Mouse (Mus musculus) kidney, embryonic 15.5 days (tissue): ENCODE data around the gene Tssk2. TPM values are rescaled to one million over a fixed set of nuclear protein-coding genes. Genes with fewer than 3 reads are reported as not detected.
A peak's percentile ranks its signal among the peaks of the same experiment; 100 is the strongest.

ENCODE experiments used
- ATAC-seq: fragments of 200-750 bp; cut with Nextera tagmentation; replicated peaks from 2 replicates; pipeline ENCODE4 v1.8.0; 2017; ENCODE audit warnings: moderate TSS enrichment; ENCODE audit not compliant: low FRiP score
- H3K27ac ChIP-seq: fragments of 300-500 bp; sonication (generic); 2 replicates; pipeline ENCODE4 v1.5.1; 2015; ENCODE audit warnings: mild to moderate bottlenecking, inconsistent platforms
- H3K27me3 ChIP-seq: fragments of 300-500 bp; sonication (generic); 2 replicates; pipeline ENCODE4 v1.6.1; 2015; ENCODE audit warnings: inconsistent platforms
- H3K36me3 ChIP-seq: fragments of 300-500 bp; sonication (generic); 2 replicates; pipeline ENCODE4 v1.6.1; 2015; ENCODE audit warnings: inconsistent platforms
- H3K4me1 ChIP-seq: fragments of 300-500 bp; sonication (generic); 2 replicates; pipeline ENCODE4 v1.6.1; 2015; ENCODE audit warnings: inconsistent platforms
- H3K4me2 ChIP-seq: fragments of 300-500 bp; sonication (generic); 2 replicates; pipeline ENCODE4 v1.6.1; 2015; ENCODE audit warnings: moderate library complexity, mild to moderate bottlenecking, inconsistent platforms
- H3K4me3 ChIP-seq: fragments of 300-500 bp; sonication (generic); replicated peaks from 2 replicates; pipeline ENCODE4 v1.5.1; 2015; ENCODE audit warnings: mild to moderate bottlenecking, inconsistent platforms
- H3K9ac ChIP-seq: fragments of 300-500 bp; sonication (generic); 2 replicates; pipeline ENCODE4 v1.6.1; 2015; ENCODE audit warnings: mild to moderate bottlenecking, inconsistent platforms
- H3K9me3 ChIP-seq: fragments of 300-500 bp; sonication (generic); replicated peaks from 2 replicates; pipeline ENCODE4 v1.6.1; 2016; ENCODE audit warnings: inconsistent platforms
- WGBS: fragments of 180-500 bp; shearing (Covaris S2); methylation state at CpG from one replicate; pipeline ENCODE4 v1.1.7; 2015; ENCODE audit warnings: mixed read lengths; 5-methylcytosine and 5-hydroxymethylcytosine counted together
- polyA plus RNA-seq: library from polyadenylated mRNA; unstranded; fragments of >200 nt; fragmentation: Nextera tagmentation; extraction: Ambion mirVana; gene quantifications from 2 replicates; pipeline ENCODE4 v1.2.1, GENCODE M21; 2015

Tssk2 gene
- polyA plus RNA-seq, 1 experiment from 2014 or later, result not detected

DNA sequence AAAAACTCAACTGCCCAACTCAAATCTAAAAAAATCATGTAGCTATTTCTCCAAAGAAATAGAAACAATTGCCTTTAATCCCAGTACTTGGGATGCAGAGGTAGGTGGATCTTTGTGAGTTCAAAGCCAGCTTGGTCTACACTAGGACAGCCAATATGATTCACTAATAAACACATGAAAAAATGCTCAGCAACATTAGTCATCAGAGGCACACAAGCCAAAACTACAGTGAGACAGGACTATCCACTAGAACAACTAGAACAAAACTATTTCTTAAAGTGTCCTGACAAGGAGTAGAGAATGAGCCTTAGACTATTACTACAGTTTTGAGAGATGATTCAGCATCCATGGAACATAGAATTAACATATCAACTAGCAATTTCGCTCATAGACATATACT lies 22.3 kb upstream of the Tssk2 start:
- H3K36me3 ChIP-seq, result peaks cover 40% of the 10 kb centered on the region
- 94% methylated on average over 1 of the region's 1 CpGs for WGBS
- no peak overlapping the region for H3K4me3 ChIP-seq
- H3K27ac ChIP-seq, result no peak overlapping the region
- no peak overlapping the region for H3K9ac ChIP-seq
- no peaks in the 10 kb centered on the region for H3K9me3 ChIP-seq
- no peaks in the 10 kb centered on the region for H3K4me1 ChIP-seq
- no peak overlapping the region for H3K4me2 ChIP-seq
- no peak for ATAC-seq
- H3K27me3 ChIP-seq, result no peaks in the 10 kb centered on the region

DNA sequence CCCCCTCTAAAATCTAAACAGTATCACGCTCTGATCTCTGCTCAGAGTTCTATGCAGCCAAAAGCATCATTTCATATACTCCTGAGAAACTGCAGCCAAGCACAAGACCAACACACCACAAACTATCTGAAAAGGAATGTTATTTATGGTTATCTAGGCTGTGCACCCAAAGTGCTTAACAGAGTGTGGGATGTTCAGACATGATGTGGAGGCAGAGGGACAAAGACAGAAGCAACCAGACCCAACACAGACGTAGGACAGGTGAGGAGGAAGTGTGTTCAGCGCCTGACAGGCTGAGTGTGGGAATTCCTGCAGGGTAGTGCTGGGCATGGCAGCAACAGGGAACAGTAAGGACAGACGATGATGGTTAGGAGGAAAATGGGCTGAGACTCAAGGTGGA lies 18.9 kb upstream of the Tssk2 start:
- peaks cover 29% of the 10 kb centered on the region for H3K36me3 ChIP-seq
- peaks cover 4% of the 10 kb centered on the region; the same call in 1 of the 2 replicates for H3K4me1 ChIP-seq
- no peak for ATAC-seq
- 88% methylated on average over 4 of the region's 4 CpGs for WGBS
- H3K9ac ChIP-seq, result no peak overlapping the region
- H3K27ac ChIP-seq, result no peak overlapping the region
- no peaks in the 10 kb centered on the region for H3K9me3 ChIP-seq
- no peak overlapping the region for H3K4me2 ChIP-seq
- H3K27me3 ChIP-seq, result no peaks in the 10 kb centered on the region
- H3K4me3 ChIP-seq, result no peak overlapping the region

DNA sequence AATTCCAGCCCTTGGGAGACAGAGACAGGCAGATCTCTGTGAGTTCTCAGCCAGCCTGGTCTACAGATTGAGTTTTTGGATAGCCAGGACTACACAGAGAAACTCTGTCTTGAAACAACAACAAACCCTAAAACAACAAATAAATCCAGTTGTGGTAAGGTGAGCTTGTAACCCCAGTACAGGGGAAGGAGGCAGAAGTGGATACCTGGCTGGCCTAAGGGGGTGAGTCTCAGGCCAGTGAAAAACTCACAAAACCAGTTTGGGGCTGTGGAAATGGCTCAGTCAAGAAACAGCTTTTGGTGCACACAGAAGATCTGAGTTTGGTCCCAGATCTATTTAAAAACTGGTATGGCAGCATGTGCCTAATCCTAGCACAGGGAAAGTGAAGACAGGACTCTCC lies 16.2 kb upstream of the Tssk2 start:
- no peaks in the 10 kb centered on the region for H3K27me3 ChIP-seq
- H3K27ac ChIP-seq, result no peak overlapping the region
- no peak for ATAC-seq
- H3K36me3 ChIP-seq, result peaks cover 27% of the 10 kb centered on the region
- no peak overlapping the region for H3K4me3 ChIP-seq
- no peak overlapping the region for H3K9ac ChIP-seq
- H3K4me2 ChIP-seq, result no peak overlapping the region
- no peaks in the 10 kb centered on the region for H3K9me3 ChIP-seq
- peaks cover 4% of the 10 kb centered on the region; the same call in 1 of the 2 replicates for H3K4me1 ChIP-seq

DNA sequence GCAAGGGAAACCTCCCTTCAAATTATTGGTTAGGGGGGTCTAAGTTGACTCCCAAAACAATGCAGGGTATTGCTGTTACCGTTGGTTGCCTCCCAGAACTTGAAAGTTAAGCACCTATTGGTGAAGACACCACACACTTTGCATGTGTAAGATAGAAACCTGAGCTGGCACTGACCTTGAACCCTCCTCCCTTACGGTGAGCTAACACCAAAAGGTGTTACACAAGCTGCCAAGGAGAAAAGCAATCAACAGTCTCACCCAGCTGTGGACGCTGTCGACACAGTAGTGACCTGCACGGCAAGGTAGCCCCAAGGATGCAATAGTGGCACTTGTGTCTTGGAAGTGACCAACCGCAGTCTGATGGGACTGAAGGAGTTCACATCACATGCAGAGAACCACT lies 14.3 kb upstream of the Tssk2 start:
- Histone ChIP-seq H3K4me2 (no peak overlapping the region), H3K4me3 (no peak overlapping the region), H3K27ac (no peak overlapping the region), H3K9me3 (no peaks in the 10 kb centered on the region), H3K27me3 (no peaks in the 10 kb centered on the region), H3K4me1 (peaks cover 4% of the 10 kb centered on the region; the same call in 1 of the 2 replicates), H3K9ac (no peak overlapping the region), H3K36me3 (peaks cover 11% of the 10 kb centered on the region)
- no peak for ATAC-seq
- WGBS, result 65% methylated on average over 6 of the region's 6 CpGs

DNA sequence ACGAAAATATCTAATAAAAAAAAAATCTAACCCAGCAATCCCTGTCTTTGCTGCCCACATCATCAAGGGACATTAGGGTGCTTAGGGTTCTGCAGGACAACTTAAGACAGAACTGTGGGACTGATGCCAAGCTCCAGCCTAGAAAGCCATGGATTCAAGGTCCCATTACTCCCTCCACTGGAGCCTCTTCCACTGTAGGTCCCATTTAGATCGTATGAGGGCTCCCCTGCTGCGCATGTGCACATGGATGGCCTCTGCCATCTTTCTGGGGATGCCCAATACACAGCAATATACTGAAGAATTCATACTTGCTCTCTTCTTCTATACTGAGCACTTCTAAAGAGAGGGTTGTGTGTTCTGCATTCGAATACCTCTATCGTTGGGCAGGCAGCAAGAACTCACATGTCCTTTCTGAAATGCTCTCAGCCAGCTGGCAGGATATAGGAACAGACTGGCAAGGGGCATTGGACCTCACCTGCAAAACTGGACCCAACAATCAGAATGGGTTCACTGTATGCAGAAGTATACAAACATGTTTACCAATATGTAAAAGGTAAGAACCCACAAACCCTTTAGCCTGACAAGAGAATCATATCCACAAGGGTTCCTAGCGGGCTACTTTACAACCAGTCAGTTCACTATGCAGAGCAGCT lies 8.6 kb upstream of the Tssk2 start:
- Histone ChIP-seq H3K27ac (no peak overlapping the region), H3K4me3 (peak overlapping the region; percentile 98), H3K27me3 (no peaks in the 10 kb centered on the region), H3K4me2 (peak overlapping the region; percentile 82), H3K9me3 (no peaks in the 10 kb centered on the region), H3K4me1 (peaks cover 21% of the 10 kb centered on the region), H3K9ac (peak overlapping the region; percentile 94), H3K36me3 (no peaks in the 10 kb centered on the region)
- ATAC-seq, result no peak
- WGBS, result 82% methylated on average over 6 of the region's 6 CpGs

DNA sequence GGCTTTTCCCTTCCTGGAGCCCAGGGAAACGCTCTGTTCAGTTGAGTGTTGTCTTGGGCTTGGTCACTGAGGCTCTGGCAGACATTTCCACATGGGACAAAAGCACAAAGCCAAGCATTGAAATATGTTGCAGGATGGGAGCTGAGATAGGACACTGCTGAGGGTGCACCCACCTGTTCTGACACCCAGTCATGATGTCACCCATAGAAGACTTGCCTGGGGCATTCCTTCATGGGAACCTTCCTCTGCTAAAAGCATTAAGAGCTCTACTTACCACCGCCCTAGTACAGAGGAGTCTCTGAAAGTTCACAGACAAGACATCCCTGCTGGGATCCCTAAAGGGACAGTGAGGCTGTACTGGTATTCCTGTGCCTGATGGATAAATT lies 8.1 kb upstream of the Tssk2 start:
- 44% methylated on average over 2 of the region's 2 CpGs for WGBS
- Histone ChIP-seq H3K9ac (peak overlapping the region; percentile 94), H3K4me3 (peak overlapping the region; percentile 98), H3K36me3 (no peaks in the 10 kb centered on the region), H3K27me3 (no peaks in the 10 kb centered on the region), H3K4me1 (peaks cover 21% of the 10 kb centered on the region), H3K27ac (no peak overlapping the region), H3K9me3 (no peaks in the 10 kb centered on the region), H3K4me2 (peak overlapping the region; percentile 82)
- no peak for ATAC-seq

DNA sequence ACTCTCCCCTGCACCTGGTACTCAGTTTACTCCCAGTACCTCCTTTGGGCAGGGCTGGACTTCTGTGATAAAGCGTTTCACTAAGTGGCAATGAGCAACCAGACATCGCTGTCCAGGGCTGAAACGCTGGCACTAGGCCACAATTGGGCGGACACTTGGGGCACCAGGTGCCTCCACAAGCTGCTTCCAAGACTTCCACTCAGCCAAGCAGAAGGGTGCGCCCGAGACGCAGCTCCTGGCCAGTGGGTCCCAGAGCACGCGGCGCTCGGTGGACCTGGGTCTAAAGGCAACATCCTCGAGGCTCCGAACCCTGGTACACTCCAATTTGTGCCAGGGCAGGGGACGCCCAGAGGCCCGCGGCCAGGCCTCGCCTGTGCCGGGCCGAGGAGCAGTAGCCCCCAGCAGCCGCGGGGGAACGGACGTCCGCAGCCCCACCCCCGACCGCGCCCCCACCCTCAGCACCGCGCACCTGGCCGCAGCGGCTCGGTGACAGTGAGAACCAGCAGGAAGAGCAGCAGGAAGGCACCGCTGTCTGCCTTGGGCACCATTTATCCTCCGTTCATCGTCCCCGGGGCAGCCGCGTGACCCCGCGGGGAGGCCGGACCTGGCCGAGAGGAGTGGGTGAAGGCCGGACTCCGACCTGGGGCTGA lies 7.4 kb upstream of the Tssk2 start:
- no peaks in the 10 kb centered on the region for H3K27me3 ChIP-seq
- peak overlapping the region; percentile 82 for H3K4me2 ChIP-seq
- H3K9me3 ChIP-seq, result no peaks in the 10 kb centered on the region
- peak; percentile 75 for ATAC-seq
- peaks cover 21% of the 10 kb centered on the region for H3K4me1 ChIP-seq
- peak overlapping the region; percentile 98 for H3K4me3 ChIP-seq
- peak overlapping the region; percentile 94 for H3K9ac ChIP-seq
- H3K36me3 ChIP-seq, result no peaks in the 10 kb centered on the region
- WGBS, result under 1% methylated on average over 44 of the region's 44 CpGs
- peak overlapping the region; percentile 96 for H3K27ac ChIP-seq

DNA sequence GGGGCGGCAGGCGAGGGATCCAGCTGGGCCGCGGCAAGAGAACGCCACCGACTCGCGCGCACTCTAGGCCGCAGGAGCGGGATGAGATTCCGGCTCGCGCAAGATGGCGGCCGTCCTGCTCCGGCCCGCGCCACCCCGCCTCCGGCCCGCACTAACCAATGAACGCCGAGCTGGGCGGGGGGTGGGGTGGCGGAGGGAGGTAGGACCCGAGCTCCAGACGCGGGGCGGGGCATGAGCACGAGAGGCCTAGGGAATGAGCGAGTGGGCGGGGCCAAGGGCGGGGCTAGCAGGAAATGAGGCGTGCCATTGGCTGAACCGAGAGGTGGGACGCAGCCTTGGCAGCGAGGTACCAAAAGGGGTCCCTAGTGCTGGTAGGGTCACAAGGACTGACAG lies 6.9 kb upstream of the Tssk2 start, which contains the start of gene Gm20518:
TSS of gene Gm20518 (minus strand) at position 105 of the 393 bp plus-strand sequence.
- H3K9ac ChIP-seq, result peak within 1 kb of the TSS; percentile 94
- no peaks in the 10 kb centered on the region for H3K9me3 ChIP-seq
- peaks cover 21% of the 10 kb centered on the region for H3K4me1 ChIP-seq
- peak within 1 kb of the TSS; percentile 98 for H3K4me3 ChIP-seq
- H3K4me2 ChIP-seq, result peak within 1 kb of the TSS; percentile 82
- ATAC-seq, result peak; percentile 98
- WGBS, result under 1% methylated on average over 29 of the region's 38 CpGs
- H3K36me3 ChIP-seq, result no peaks in the 10 kb centered on the region
- H3K27ac ChIP-seq, result peak within 1 kb of the TSS; percentile 96
- no peaks in the 10 kb centered on the region for H3K27me3 ChIP-seq

DNA sequence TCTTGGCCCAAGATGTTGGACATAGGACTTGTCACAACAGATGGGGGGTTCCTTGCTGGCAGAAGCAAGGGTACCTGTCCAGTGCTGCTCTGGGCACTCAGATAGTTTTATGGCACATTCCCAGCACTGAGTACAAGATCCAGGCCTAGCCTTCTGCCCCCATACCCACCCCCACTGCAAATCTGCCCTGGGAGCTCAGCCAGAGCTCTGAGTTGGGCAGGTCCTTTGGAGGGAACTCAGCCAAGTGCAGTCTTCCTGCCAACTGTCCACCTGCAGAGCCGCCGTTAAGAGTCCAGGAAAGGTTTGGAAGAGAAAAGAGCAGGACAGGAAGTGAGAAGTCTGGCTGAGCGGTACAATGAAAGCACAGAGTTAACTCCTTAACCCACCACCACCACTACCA lies 5.8 kb upstream of the Tssk2 start:
- no peak for ATAC-seq
- Histone ChIP-seq H3K27me3 (no peaks in the 10 kb centered on the region), H3K9ac (no peak overlapping the region), H3K27ac (no peak overlapping the region), H3K36me3 (no peaks in the 10 kb centered on the region), H3K4me2 (no peak overlapping the region), H3K4me3 (no peak overlapping the region), H3K4me1 (peaks cover 21% of the 10 kb centered on the region), H3K9me3 (no peaks in the 10 kb centered on the region)
- WGBS, result 69% methylated on average over 3 of the region's 3 CpGs

DNA sequence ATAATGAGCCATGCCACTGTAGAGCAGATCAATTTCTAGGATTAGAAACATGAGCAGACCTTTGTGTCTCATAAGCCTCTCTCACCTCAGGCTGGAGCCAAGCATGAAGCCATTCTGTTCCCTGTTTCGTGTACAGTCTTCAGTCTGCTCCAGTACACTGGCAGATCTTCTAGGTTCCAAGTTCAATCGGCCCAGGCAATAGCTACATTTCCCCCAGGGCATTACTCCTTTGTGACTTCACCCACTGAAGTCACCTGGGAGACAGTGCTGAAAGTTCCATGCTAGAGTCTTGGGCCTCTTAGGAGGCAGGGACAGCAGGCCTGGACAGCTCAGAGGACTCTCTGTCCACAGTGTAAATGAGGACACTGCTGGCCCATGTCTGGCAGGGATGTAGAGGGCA lies 4.5 kb upstream of the Tssk2 start, which contains the start of gene Tssk1:
TSS of gene Tssk1 (plus strand) at position 301 of the 400 bp plus-strand sequence.
- H3K9me3 ChIP-seq, result no peaks in the 10 kb centered on the region
- H3K4me3 ChIP-seq, result no peak within 1 kb of the TSS
- ATAC-seq, result no peak
- H3K4me1 ChIP-seq, result peaks cover 21% of the 10 kb centered on the region
- H3K36me3 ChIP-seq, result peaks cover 10% of the 10 kb centered on the region
- WGBS, result 86% methylated on average over 2 of the region's 2 CpGs
- H3K27me3 ChIP-seq, result no peaks in the 10 kb centered on the region
- no peak within 1 kb of the TSS for H3K9ac ChIP-seq
- H3K27ac ChIP-seq, result no peak within 1 kb of the TSS
- no peak within 1 kb of the TSS for H3K4me2 ChIP-seq

DNA sequence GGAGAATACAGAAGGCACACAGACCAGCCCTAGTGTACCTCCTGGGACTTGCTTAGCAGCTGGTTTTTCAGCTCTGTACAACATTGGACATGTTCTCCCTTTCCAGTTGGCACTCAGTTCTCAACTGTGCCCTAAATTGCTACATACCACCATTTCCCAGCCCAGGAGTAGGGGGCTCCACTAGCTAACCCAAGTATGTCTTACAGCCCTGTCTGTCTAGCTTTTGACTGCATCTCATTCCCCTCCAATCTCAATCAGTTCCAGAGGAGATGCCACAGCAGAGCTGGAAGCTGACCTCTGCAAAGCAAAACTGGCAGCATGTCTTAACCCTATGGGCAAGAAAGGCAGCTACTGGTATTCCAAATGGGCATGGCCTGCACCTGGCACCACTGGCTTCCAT lies 2.3 kb upstream of the Tssk2 start:
- no peak for ATAC-seq
- H3K27me3 ChIP-seq, result no peaks in the 10 kb centered on the region
- no peak overlapping the region for H3K9ac ChIP-seq
- no peaks in the 10 kb centered on the region for H3K9me3 ChIP-seq
- peaks cover 6% of the 10 kb centered on the region; the same call in 1 of the 2 replicates for H3K4me1 ChIP-seq
- no peak overlapping the region for H3K27ac ChIP-seq
- peaks cover 32% of the 10 kb centered on the region for H3K36me3 ChIP-seq
- no peak overlapping the region for H3K4me2 ChIP-seq
- H3K4me3 ChIP-seq, result no peak overlapping the region

DNA sequence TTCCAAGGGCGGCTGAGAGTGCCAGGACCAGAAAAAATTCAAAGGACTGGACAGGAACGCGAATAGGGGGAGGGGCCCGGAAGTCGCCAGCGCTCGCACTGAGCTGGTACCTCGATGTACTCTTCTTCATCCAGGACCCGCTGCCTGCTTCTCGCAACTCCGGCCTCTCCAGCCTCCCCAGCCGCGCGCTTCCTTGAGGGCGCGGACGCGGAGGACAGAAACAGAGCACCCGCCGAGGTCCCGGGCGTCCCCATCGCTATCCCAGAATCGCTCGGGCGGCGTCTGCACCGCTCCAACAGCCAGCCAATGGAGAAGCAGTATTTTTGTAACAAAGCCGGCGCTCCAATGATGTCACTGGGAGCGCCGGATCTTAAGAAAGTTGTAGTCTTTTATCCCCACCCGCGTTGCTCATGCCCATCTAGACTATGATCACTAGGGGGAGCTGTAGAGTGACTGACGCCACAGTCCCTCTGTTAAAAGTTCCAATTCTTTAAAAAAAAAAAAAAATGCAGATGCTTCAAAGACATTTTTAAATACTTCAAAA lies 12.7 kb downstream of the Tssk2 start, which contains the start of gene Ess2:
TSS of gene Ess2 (minus strand) at position 297 of the 544 bp plus-strand sequence.
- Histone ChIP-seq H3K4me1 (peaks cover 23% of the 10 kb centered on the region), H3K27ac (peak within 1 kb of the TSS; percentile 63; the same call in 1 of the 2 replicates), H3K9me3 (no peaks in the 10 kb centered on the region), H3K27me3 (peaks cover 46% of the 10 kb centered on the region), H3K36me3 (peaks cover 33% of the 10 kb centered on the region), H3K4me2 (peak within 1 kb of the TSS; percentile 91), H3K4me3 (peak within 1 kb of the TSS; percentile 94), H3K9ac (peak within 1 kb of the TSS; percentile 73)
- under 1% methylated on average over 35 of the region's 35 CpGs for WGBS
- peak; percentile 90 for ATAC-seq
